Mouse (Mus musculus) bone marrow macrophage, adult 2 months (primary cell): ENCODE data around the gene Txk.

Experiments used
- CTCF ChIP-seq: IDR thresholded peaks from 2 replicates; pipeline ENCODE4 v1.5.1; 2012; ENCODE audit warnings: low read depth, mild to moderate bottlenecking, low read length, moderate library complexity
- POLR2A ChIP-seq: IDR thresholded peaks from 2 replicates; pipeline ENCODE4 v1.6.1; 2012; ENCODE audit warnings: mild to moderate bottlenecking, low read depth, low read length, borderline replicate concordance

- no peak for TF ChIP-seq POLR2A
- no peak for TF ChIP-seq CTCF
Observed at GRCm38 (mm10) chr5:72763546-72763945, 11.0 kb upstream of the Txk start.
